Mouse (Mus musculus): Measurements from ENCODE around the gene Tmem202. TPM values are rescaled to one million over a fixed set of nuclear protein-coding genes. Genes with fewer than 3 reads are reported as not detected.

Gene Tmem202
- polyA plus RNA-seq, 2 experiments: 0.10 TPM; not detected in 1

- Histone ChIP-seq H3K9ac (ENCODE audit: low read depth, low read length, severe bottlenecking) (no peak overlapping the region), H3K4me2 (replicated peaks; ENCODE audit: low read depth, low read length, severe bottlenecking) (no peak overlapping the region), H3K27me3 (ENCODE audit: control insufficient read depth, insufficient read depth, low read length) (no peaks in the 10 kb centered on the region), H3K9me3 (ENCODE audit: control insufficient read depth, low read length) (no peaks in the 10 kb centered on the region), H3K36me3 (ENCODE audit: control insufficient read depth, insufficient read depth, low read length) (no peaks in the 10 kb centered on the region), H3K27ac (replicated peaks; ENCODE audit: low read depth, low read length) (no peak overlapping the region), H3K4me1 (ENCODE audit: control insufficient read depth, insufficient read depth, low read length) (no peaks in the 10 kb centered on the region), H3K4me3 (replicated peaks; ENCODE audit: low read length) (no peak overlapping the region)
- no peak for DNase-seq (ENCODE audit: low spot score)
- no peak for ATAC-seq (ENCODE audit: low FRiP score, low read depth)
- no peak for TF ChIP-seq POLR2A (IDR thresholded peaks at IDR 0.05; ENCODE audit: borderline replicate concordance, extremely low read depth, insufficient read depth, insufficient read length)
- 71% methylated on average over 2 of the region's 2 CpGs for WGBS
Measured at GRCm38 (mm10) chr9:59533422-59533821, 6.2 kb downstream of the Tmem202 start.

DNA sequence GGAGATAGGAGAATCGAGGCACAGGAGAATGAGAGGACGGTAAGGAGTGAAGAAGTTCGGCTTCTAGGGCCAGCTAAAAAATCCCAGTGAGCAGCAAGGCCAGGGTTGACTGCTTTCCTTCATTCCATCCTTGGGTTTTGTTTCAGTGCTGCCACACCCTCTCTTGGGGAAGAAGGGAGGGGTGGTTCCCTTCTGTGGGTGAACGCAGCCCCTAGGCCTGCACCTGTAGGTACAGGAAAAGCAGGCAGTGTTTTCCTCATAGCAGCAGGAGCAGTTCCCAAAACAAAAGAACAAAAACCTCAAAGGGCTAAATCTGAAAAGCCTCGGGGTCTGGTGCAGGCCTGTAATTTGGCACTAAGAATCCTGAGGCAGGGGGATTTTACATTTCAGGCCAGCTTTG lies 8.0 kb downstream of the Tmem202 start:
- Histone ChIP-seq H3K4me2 (replicated peaks; ENCODE audit: low read depth, low read length, severe bottlenecking) (no peak overlapping the region), H3K27me3 (ENCODE audit: control insufficient read depth, insufficient read depth, low read length) (no peaks in the 10 kb centered on the region), H3K36me3 (ENCODE audit: control insufficient read depth, insufficient read depth, low read length) (no peaks in the 10 kb centered on the region), H3K27ac (replicated peaks; ENCODE audit: low read depth, low read length) (no peak overlapping the region), H3K9ac (ENCODE audit: low read depth, low read length, severe bottlenecking) (no peak overlapping the region), H3K9me3 (ENCODE audit: control insufficient read depth, low read length) (no peaks in the 10 kb centered on the region), H3K4me1 (ENCODE audit: control insufficient read depth, insufficient read depth, low read length) (no peaks in the 10 kb centered on the region), H3K4me3 (replicated peaks; ENCODE audit: low read length) (no peak overlapping the region)
- DNase-seq (ENCODE audit: low spot score): no peak
- TF ChIP-seq POLR2A (IDR thresholded peaks at IDR 0.05; ENCODE audit: borderline replicate concordance, extremely low read depth, insufficient read depth, insufficient read length): no peak
- 45% methylated on average over 5 of the region's 5 CpGs for WGBS
- ATAC-seq (ENCODE audit: low FRiP score, low read depth): no peak

GRCm38 (mm10) chr9:59528274-59528673 lies 11.4 kb downstream of the Tmem202 start:
- no peak for TF ChIP-seq POLR2A (IDR thresholded peaks at IDR 0.05; ENCODE audit: borderline replicate concordance, extremely low read depth, insufficient read depth, insufficient read length)
- no peak overlapping the region for H3K4me2 ChIP-seq (replicated peaks; ENCODE audit: low read depth, low read length, severe bottlenecking)
- no peaks in the 10 kb centered on the region for H3K9me3 ChIP-seq (ENCODE audit: control insufficient read depth, low read length)
- ATAC-seq (ENCODE audit: low FRiP score, low read depth): no peak
- no peak overlapping the region for H3K4me3 ChIP-seq (replicated peaks; ENCODE audit: low read length)
- WGBS: 88% methylated on average over 2 of the region's 2 CpGs
- no peaks in the 10 kb centered on the region for H3K27me3 ChIP-seq (ENCODE audit: control insufficient read depth, insufficient read depth, low read length)
- H3K4me1 ChIP-seq (ENCODE audit: control insufficient read depth, insufficient read depth, low read length): no peaks in the 10 kb centered on the region
- DNase-seq (ENCODE audit: low spot score): no peak
- no peak overlapping the region for H3K9ac ChIP-seq (ENCODE audit: low read depth, low read length, severe bottlenecking)
- no peaks in the 10 kb centered on the region for H3K36me3 ChIP-seq (ENCODE audit: control insufficient read depth, insufficient read depth, low read length)
- H3K27ac ChIP-seq (replicated peaks; ENCODE audit: low read depth, low read length): no peak overlapping the region

DNA sequence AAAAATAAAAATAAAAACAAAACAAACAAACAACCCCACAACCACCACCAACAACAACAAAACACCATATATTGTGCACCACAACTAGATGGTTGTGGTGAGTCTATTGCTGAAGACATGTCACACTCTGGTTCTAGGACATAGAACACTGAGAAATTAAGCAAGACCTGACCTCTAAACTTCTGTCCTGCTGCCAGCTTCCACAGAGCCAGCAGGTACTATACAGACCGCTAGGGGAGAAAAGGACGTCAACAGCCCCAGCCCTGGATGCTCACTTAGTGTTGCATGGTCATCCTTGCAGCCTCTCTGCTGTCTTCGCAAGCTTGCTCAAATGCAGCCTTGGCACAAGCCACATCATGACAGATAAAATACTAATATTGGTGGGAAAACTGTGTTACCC lies 12.1 kb downstream of the Tmem202 start:
- DNase-seq (ENCODE audit: low spot score) (no peak), ATAC-seq (ENCODE audit: low FRiP score, low read depth) (no peak)
- 81% methylated on average over 3 of the region's 3 CpGs for WGBS
- Histone ChIP-seq H3K27me3 (ENCODE audit: control insufficient read depth, insufficient read depth, low read length) (no peaks in the 10 kb centered on the region), H3K27ac (replicated peaks; ENCODE audit: low read depth, low read length) (no peak overlapping the region), H3K4me3 (replicated peaks; ENCODE audit: low read length) (no peak overlapping the region), H3K9me3 (ENCODE audit: control insufficient read depth, low read length) (no peaks in the 10 kb centered on the region), H3K9ac (ENCODE audit: low read depth, low read length, severe bottlenecking) (no peak overlapping the region), H3K4me2 (replicated peaks; ENCODE audit: low read depth, low read length, severe bottlenecking) (no peak overlapping the region), H3K4me1 (ENCODE audit: control insufficient read depth, insufficient read depth, low read length) (no peaks in the 10 kb centered on the region), H3K36me3 (ENCODE audit: control insufficient read depth, insufficient read depth, low read length) (no peaks in the 10 kb centered on the region)
- TF ChIP-seq POLR2A (IDR thresholded peaks at IDR 0.05; ENCODE audit: borderline replicate concordance, extremely low read depth, insufficient read depth, insufficient read length): no peak

DNA sequence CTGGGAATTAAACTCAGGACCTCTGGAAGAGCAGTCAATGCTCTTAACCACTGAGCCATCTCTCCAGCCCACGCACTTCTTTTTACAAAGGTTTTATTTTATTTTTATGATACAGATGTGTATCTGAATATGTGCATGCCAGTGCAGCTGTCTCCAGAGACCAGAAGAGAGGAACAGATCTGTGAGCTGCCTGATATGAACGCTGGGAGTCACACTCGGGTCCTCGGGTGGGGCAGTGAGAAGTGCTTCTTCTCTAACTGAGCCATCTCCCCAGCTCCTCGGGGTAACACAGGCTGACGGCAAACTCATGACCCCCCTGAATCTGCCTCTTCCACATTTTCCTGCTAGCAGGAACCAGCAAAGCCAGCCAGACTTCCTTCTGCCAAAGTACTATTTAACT lies 12.9 kb downstream of the Tmem202 start:
- no peak overlapping the region for H3K4me2 ChIP-seq (replicated peaks; ENCODE audit: low read depth, low read length, severe bottlenecking)
- no peak overlapping the region for H3K9ac ChIP-seq (ENCODE audit: low read depth, low read length, severe bottlenecking)
- no peak for ATAC-seq (ENCODE audit: low FRiP score, low read depth)
- DNase-seq (ENCODE audit: low spot score): no peak
- H3K27me3 ChIP-seq (ENCODE audit: control insufficient read depth, insufficient read depth, low read length): no peaks in the 10 kb centered on the region
- H3K9me3 ChIP-seq (ENCODE audit: control insufficient read depth, low read length): no peaks in the 10 kb centered on the region
- no peaks in the 10 kb centered on the region for H3K4me1 ChIP-seq (ENCODE audit: control insufficient read depth, insufficient read depth, low read length)
- no peak for TF ChIP-seq POLR2A (IDR thresholded peaks at IDR 0.05; ENCODE audit: borderline replicate concordance, extremely low read depth, insufficient read depth, insufficient read length)
- H3K4me3 ChIP-seq (replicated peaks; ENCODE audit: low read length): no peak overlapping the region
- no peak overlapping the region for H3K27ac ChIP-seq (replicated peaks; ENCODE audit: low read depth, low read length)
- WGBS: 87% methylated on average over 6 of the region's 6 CpGs
- H3K36me3 ChIP-seq (ENCODE audit: control insufficient read depth, insufficient read depth, low read length): no peaks in the 10 kb centered on the region

- Histone ChIP-seq H3K4me2 (replicated peaks; ENCODE audit: low read depth, low read length, severe bottlenecking) (no peak overlapping the region), H3K27ac (replicated peaks; ENCODE audit: low read depth, low read length) (no peak overlapping the region), H3K27me3 (ENCODE audit: control insufficient read depth, insufficient read depth, low read length) (no peaks in the 10 kb centered on the region), H3K4me1 (ENCODE audit: control insufficient read depth, insufficient read depth, low read length) (no peaks in the 10 kb centered on the region), H3K36me3 (ENCODE audit: control insufficient read depth, insufficient read depth, low read length) (no peaks in the 10 kb centered on the region), H3K4me3 (replicated peaks; ENCODE audit: low read length) (no peak overlapping the region), H3K9ac (ENCODE audit: low read depth, low read length, severe bottlenecking) (no peak overlapping the region), H3K9me3 (ENCODE audit: control insufficient read depth, low read length) (no peaks in the 10 kb centered on the region)
- ATAC-seq (ENCODE audit: low FRiP score, low read depth): no peak
- TF ChIP-seq POLR2A (IDR thresholded peaks at IDR 0.05; ENCODE audit: borderline replicate concordance, extremely low read depth, insufficient read depth, insufficient read length): no peak
- WGBS: 52% methylated on average over 4 of the region's 4 CpGs
- DNase-seq (ENCODE audit: low spot score): no peak
Measured at GRCm38 (mm10) chr9:59522906-59523305, 16.7 kb downstream of the Tmem202 start.
